In the genomic region with DNA sequence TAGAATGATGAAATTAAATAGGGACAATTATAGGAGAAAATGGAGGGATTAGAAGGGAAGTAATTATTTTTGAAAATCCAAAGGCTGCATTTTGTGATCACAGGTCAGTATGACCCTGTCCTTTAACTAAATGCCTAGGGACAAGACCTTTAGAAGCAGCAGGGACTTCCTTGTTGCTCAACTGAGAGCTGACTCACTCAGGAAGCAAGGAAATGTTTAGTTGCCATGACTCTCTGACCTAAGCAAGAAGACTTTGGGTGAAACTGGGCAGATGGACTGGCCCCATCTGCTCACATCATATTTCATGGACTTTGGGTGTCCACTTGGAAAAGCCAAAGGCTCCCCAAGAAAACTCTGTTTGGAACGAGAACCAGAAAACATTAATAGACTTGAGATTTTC, we compare ENCODE assay signal across 31 mouse cellular contexts.
DNase-seq lines count a peak whose midpoint lies in the region; ATAC-seq and TF ChIP-seq lines count a peak whose summit lies in the region.
"Had no signal": no experiment of that assay in that cellular context is flagged by ENCODE, and none has a peak within 500 bp of the region (broad histone marks: within the 10 kb centered on the region; RNA-seq: fewer than 3 reads in every experiment).

No protein-coding gene starts in this region.

- H3K4me3 ChIP-seq in lung, embryonic 14.5 days (ENCODE audit: low read depth, low read length): no peak overlapping the region
- no peak overlapping the region for H3K4me3 ChIP-seq in lung, adult 2 months (replicated peaks; ENCODE audit: extremely low read depth, low read depth, low read length)
- H3K4me3 ChIP-seq: embryonic facial prominence, embryonic 13.5 days; forebrain, embryonic 10.5 days; forebrain, embryonic 15.5 days; gastrocnemius, adult 2 months; hindbrain, embryonic 12.5 days; intestine, embryonic 15.5 days; lung, embryonic 15.5 days; megakaryocyte, embryonic 14.5 days; midbrain, embryonic 13.5 days; stomach, embryonic 15.5 days had no signal

- no peaks in the 10 kb centered on the region for H3K36me3 ChIP-seq in lung, embryonic 14.5 days (ENCODE audit: insufficient read depth)
- H3K36me3 ChIP-seq: embryonic facial prominence, embryonic 13.5 days; forebrain, embryonic 10.5 days; forebrain, embryonic 15.5 days; hindbrain, embryonic 12.5 days; intestine, embryonic 15.5 days; lung, embryonic 15.5 days; midbrain, embryonic 13.5 days; stomach, embryonic 15.5 days had no signal

- WGBS in lung, embryonic 14.5 days: 35% methylated on average over 1 of the region's 1 CpGs
- 59% methylated on average over 1 of the region's 1 CpGs for WGBS in lung, adult 2 months

- TF ChIP-seq CTCF in lung, embryonic 14.5 days (IDR thresholded peaks at IDR 0.05; ENCODE audit: low read depth): no peak
- TF ChIP-seq CTCF in lung, adult 2 months (IDR thresholded peaks at IDR 0.05; ENCODE audit: insufficient read depth, low read length): no peak

- no peaks in the 10 kb centered on the region for H3K27me3 ChIP-seq in lung, embryonic 14.5 days (ENCODE audit: insufficient read depth, low read length)
- H3K27me3 ChIP-seq: CH12.LX; embryonic facial prominence, embryonic 13.5 days; forebrain, embryonic 15.5 days; hindbrain, embryonic 12.5 days; intestine, embryonic 15.5 days; lung, embryonic 15.5 days; megakaryocyte, embryonic 14.5 days; midbrain, embryonic 13.5 days; stomach, embryonic 15.5 days had no signal

- no peak for TF ChIP-seq POLR2A in lung, adult 2 months (IDR thresholded peaks at IDR 0.05; ENCODE audit: borderline replicate concordance, extremely low read depth, low read depth, low read length)

- no peaks in the 10 kb centered on the region for H3K4me1 ChIP-seq in lung, embryonic 14.5 days (ENCODE audit: insufficient read depth)
- H3K4me1 ChIP-seq in lung, adult 2 months (ENCODE audit: control insufficient read depth, insufficient read depth, low read length): no peaks in the 10 kb centered on the region
- H3K4me1 ChIP-seq: embryonic facial prominence, embryonic 13.5 days; forebrain, embryonic 10.5 days; forebrain, embryonic 15.5 days; hindbrain, embryonic 12.5 days; intestine, embryonic 15.5 days; lung, embryonic 15.5 days; megakaryocyte, embryonic 14.5 days; midbrain, embryonic 13.5 days; stomach, embryonic 15.5 days had no signal

- H3K9ac ChIP-seq in lung, embryonic 14.5 days: no peak overlapping the region
- H3K9ac ChIP-seq: embryonic facial prominence, embryonic 13.5 days; forebrain, embryonic 15.5 days; hindbrain, embryonic 12.5 days; intestine, embryonic 15.5 days; liver, embryonic 14.5 days; lung, embryonic 15.5 days; midbrain, embryonic 13.5 days; stomach, embryonic 15.5 days had no signal

- DNase-seq in adrenal gland, postnatal 14 days: peak; percentile 2
- no peak for DNase-seq in adrenal gland, adult 18-20 months (ENCODE audit: low spot score in 2 of 2)
- DNase-seq in lung, embryonic 14.5 days: peak; percentile 31
- DNase-seq in lung, adult 2 months: no peak
- DNase-seq in 416B (ENCODE audit: low read depth): peak; percentile 71
- peak; percentile 1 for DNase-seq in lung, postnatal 36 days
- DNase-seq in frontal cortex, postnatal 36 days (ENCODE audit: low spot score in 2 of 2): no peak
- no peak for DNase-seq in cerebellum, adult 11 months
- DNase-seq: B cell, adult 2 months; cerebellum, adult 11-12 months; cerebellum, adult 9-11 months; gastrocnemius, adult 2 months; gastrocnemius, postnatal 36 days; heart, adult 18-20 months; heart, postnatal 36 days; liver; right cerebral cortex, postnatal 14 days; thymus, postnatal 14 days had no signal

- no peak overlapping the region for H3K4me2 ChIP-seq in lung, embryonic 14.5 days
- H3K4me2 ChIP-seq: embryonic facial prominence, embryonic 13.5 days; forebrain, embryonic 15.5 days; heart, embryonic 11.5 days; hindbrain, embryonic 12.5 days; intestine, embryonic 15.5 days; lung, embryonic 15.5 days; midbrain, embryonic 13.5 days; stomach, embryonic 15.5 days had no signal

- H3K9me3 ChIP-seq in lung, embryonic 14.5 days (ENCODE audit: low read depth, low read length): no peaks in the 10 kb centered on the region
- H3K9me3 ChIP-seq: embryonic facial prominence, embryonic 13.5 days; forebrain, embryonic 10.5 days; forebrain, embryonic 15.5 days; hindbrain, embryonic 12.5 days; intestine, embryonic 15.5 days; lung, embryonic 15.5 days; megakaryocyte, embryonic 14.5 days; midbrain, embryonic 13.5 days; stomach, embryonic 15.5 days had no signal

- H3K27ac ChIP-seq in lung, embryonic 14.5 days (ENCODE audit: low read depth): no peak overlapping the region
- H3K27ac ChIP-seq: embryonic facial prominence, embryonic 13.5 days; forebrain, embryonic 10.5 days; forebrain, embryonic 15.5 days; gastrocnemius, adult 2 months; hindbrain, embryonic 12.5 days; hindbrain, postnatal 0 days; intestine, embryonic 15.5 days; liver, embryonic 14.5 days; lung, embryonic 15.5 days; midbrain, embryonic 13.5 days; stomach, embryonic 15.5 days had no signal

- no peak; the same call in 1 of the 2 replicates for ATAC-seq in lung, embryonic 14.5 days (ENCODE audit: insufficient read depth)
- ATAC-seq: forebrain, embryonic 15.5 days; hindbrain, postnatal 0 days; intestine, embryonic 15.5 days; midbrain, embryonic 13.5 days had no signal

Comparison
In these comparisons a context has a peak if more than half of its experiments do, and no peak if none do; other contexts are left out.
1. DNase-seq: peak in adrenal gland, postnatal 14 days (single experiment), lung, embryonic 14.5 days (single experiment), 416B (single experiment) and lung, postnatal 36 days (single experiment); none in adrenal gland, adult 18-20 months (0 of 2), lung, adult 2 months (single experiment), frontal cortex, postnatal 36 days (0 of 2) and cerebellum, adult 11 months (single experiment).